Mouse (Mus musculus) midbrain, embryonic 10.5 days (tissue): ENCODE measurements around the gene Tmem184b. TPM values are rescaled to one million over a fixed set of nuclear protein-coding genes. Genes with fewer than 3 reads are reported as not detected.
A peak's percentile ranks its signal among the peaks of the same experiment; 100 is the strongest.

ENCODE experiments used
- DNase-seq: peaks from one replicate; pipeline ENCODE4 v3.0.0-alpha.2; 2017; ENCODE audit warnings: low spot score
- H3K27ac ChIP-seq: fragments of 300-500 bp; sonication (generic); replicated peaks from 2 replicates; pipeline ENCODE4 v1.5.1; 2016; ENCODE audit warnings: mild to moderate bottlenecking
- H3K27me3 ChIP-seq: fragments of 300-500 bp; sonication (generic); 2 replicates; pipeline ENCODE4 v1.6.1; 2016; ENCODE audit warnings: low read depth, mild to moderate bottlenecking; ENCODE audit not compliant: poor library complexity, severe bottlenecking
- H3K36me3 ChIP-seq: fragments of 300-500 bp; sonication (generic); 2 replicates; pipeline ENCODE4 v1.6.1; 2016; ENCODE audit warnings: mild to moderate bottlenecking, moderate library complexity
- H3K4me1 ChIP-seq: fragments of 300-500 bp; sonication (generic); 2 replicates; pipeline ENCODE4 v1.6.1; 2016
- H3K4me3 ChIP-seq: fragments of 300-500 bp; sonication (generic); 2 replicates; pipeline ENCODE4 v1.5.1; 2016; ENCODE audit warnings: mild to moderate bottlenecking, moderate library complexity
- H3K9me3 ChIP-seq: fragments of 300-500 bp; sonication (generic); replicated peaks from 2 replicates; pipeline ENCODE4 v1.6.1; 2016; ENCODE audit warnings: mild to moderate bottlenecking
- WGBS: fragments of 180-500 bp; shearing (Covaris S2); methylation state at CpG from one replicate; pipeline ENCODE4 v1.1.7; 2016; 5-methylcytosine and 5-hydroxymethylcytosine counted together
- polyA plus RNA-seq: library from polyadenylated mRNA; unstranded; fragments of >200 nt; fragmentation: Nextera tagmentation; extraction: Ambion mirVana; gene quantifications from 2 replicates; pipeline ENCODE4 v1.2.1, GENCODE M21; 2016

The Tmem184b gene
- polyA plus RNA-seq, 1 experiment from 2014 or later, result 56.3 TPM

DNA sequence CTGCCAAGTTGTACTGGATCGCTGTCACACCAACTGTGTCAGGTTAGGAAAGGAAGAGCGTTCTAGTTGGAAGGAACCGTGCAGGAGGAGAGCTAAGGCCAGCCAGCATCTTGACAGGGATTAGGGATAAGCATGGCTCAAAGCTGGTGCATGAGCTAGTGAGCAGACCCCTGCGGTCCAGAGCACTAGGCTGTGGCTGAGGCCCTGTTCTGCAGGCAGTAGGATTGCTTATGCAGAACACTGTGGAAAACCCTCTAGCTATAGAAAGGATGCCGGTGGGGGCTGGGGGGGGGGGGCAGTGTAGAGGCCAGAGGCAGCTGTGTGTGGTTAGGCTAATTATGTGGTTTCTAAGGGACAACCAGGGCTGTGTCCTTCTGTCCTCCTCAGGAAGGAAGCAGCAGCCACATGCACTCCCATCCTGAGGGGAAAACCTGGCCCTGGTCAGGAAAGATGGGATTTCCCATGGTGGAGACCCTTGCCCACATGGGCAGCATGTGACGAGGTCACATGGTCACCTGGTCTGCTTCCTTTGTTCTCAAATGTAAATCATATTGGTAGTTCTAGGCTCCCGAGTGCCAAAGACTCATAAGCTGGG is 68.2 kb downstream of the Tmem184b start:
- Histone ChIP-seq H3K4me1 (peaks cover 13% of the 10 kb centered on the region), H3K4me3 (no peak overlapping the region), H3K9me3 (no peaks in the 10 kb centered on the region), H3K36me3 (no peaks in the 10 kb centered on the region), H3K27me3 (no peaks in the 10 kb centered on the region), H3K27ac (peak overlapping the region; percentile 53)
- DNase-seq, result no peak
- 59% methylated on average over 7 of the region's 7 CpGs for WGBS

DNA sequence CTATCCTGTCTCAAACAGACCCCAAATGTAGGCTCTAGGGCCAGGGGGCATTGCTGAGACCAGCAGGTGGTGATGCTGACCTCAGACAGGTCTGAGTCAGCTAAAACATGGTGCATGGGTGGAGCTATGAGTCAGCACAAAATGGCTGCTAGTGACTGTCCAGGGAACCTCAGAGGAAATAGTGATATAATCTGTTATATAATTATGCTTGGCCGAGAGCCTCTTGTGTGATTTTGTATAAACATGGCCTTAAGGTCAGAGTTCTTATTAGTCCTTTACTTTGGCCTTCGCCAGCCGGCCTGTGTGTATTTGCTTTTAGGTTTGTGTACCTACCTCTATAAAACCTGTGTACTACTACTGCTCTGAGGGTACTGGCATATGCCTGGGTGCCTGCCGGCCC is 70.0 kb downstream of the Tmem184b start:
- WGBS, result 80% methylated on average over 4 of the region's 4 CpGs

DNA sequence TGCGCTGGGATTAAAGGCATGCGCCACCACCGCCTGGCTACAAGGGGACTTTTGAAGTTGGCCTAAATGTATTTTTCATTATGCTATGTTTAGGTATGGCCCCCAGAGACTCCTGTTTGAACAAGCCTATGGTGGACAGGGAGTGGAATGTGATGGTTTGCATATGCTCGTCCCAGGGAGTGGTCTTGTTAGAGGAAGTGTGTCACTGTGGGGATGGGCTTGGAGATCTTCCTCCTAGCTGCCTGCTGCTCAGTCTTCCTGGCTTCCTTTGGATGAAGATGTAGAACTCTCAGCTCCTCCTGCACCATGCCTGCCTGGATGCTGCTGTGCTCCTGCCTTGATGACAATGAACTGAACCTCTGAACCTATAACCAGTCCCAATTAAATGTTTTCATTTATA is 72.8 kb downstream of the Tmem184b start:
- WGBS, result 72% methylated on average over 4 of the region's 4 CpGs
- Histone ChIP-seq H3K9me3 (no peaks in the 10 kb centered on the region), H3K4me1 (peaks cover 33% of the 10 kb centered on the region), H3K27me3 (no peaks in the 10 kb centered on the region), H3K27ac (no peak overlapping the region), H3K36me3 (no peaks in the 10 kb centered on the region), H3K4me3 (no peak overlapping the region)
- DNase-seq, result no peak

More for the DNA sequence above, 70.0 kb downstream of the Tmem184b start:
- Histone ChIP-seq H3K27me3 (no peaks in the 10 kb centered on the region), H3K4me3 (no peak overlapping the region), H3K4me1 (peaks cover 13% of the 10 kb centered on the region), H3K36me3 (no peaks in the 10 kb centered on the region), H3K9me3 (no peaks in the 10 kb centered on the region), H3K27ac (no peak overlapping the region)
- DNase-seq, result no peak

DNA sequence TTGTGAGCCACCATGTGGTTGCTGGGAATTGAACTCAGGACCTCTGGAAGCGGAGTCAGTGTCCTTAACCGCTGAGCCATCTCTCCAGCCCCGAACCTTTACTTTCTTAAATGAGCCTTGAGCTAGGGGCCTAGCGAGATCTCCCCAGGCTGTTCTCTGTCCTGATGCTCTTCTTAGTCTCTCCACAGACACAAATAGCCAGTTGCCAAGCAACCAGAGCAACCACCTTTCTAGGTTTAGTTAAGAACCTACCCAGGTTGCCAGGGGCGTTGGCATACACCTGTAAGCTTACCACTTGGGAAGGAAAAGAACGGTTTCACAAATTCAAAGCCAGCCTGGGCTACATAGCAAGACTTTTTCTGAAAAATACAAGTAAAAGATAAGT is 73.4 kb downstream of the Tmem184b start:
- WGBS, result 88% methylated on average over 6 of the region's 6 CpGs
- no peaks in the 10 kb centered on the region for H3K9me3 ChIP-seq
- H3K4me3 ChIP-seq, result no peak overlapping the region
- H3K27ac ChIP-seq, result no peak overlapping the region
- no peaks in the 10 kb centered on the region for H3K27me3 ChIP-seq
- H3K36me3 ChIP-seq, result no peaks in the 10 kb centered on the region
- peaks cover 33% of the 10 kb centered on the region for H3K4me1 ChIP-seq
- no peak for DNase-seq

DNA sequence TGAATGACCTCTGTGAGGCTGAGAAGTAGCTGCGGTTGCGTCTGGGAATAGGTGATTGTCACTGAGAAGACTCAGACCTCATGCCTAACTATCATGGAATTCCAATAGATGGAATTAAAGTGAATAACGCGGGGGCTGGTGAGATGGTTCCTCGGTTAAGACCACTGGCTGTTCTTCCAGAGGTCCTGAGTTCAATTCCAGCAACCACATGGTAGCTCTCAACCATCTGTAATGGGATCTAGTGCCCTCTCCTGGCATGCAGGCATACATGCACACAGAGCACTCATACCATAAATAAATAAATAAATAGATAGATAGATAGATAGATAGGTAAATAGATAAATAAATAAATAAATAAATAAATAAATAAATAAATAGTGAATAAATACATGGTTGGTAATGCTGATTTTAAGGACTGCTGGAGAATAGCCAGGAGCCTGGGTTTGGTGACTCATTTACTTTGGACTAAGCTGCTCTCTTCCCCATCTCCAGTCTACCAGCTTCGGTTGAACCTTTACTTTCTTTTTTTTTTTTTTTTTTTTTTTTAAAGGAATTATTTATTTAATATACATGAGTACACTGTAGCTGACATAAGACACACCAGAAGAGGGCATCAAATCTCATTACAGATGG is 73.9 kb downstream of the Tmem184b start:
- H3K27ac ChIP-seq, result no peak overlapping the region
- H3K4me1 ChIP-seq, result peaks cover 32% of the 10 kb centered on the region
- 91% methylated on average over 6 of the region's 6 CpGs for WGBS
- H3K27me3 ChIP-seq, result no peaks in the 10 kb centered on the region
- H3K4me3 ChIP-seq, result no peak overlapping the region
- no peaks in the 10 kb centered on the region for H3K36me3 ChIP-seq
- no peaks in the 10 kb centered on the region for H3K9me3 ChIP-seq
- DNase-seq, result no peak

DNA sequence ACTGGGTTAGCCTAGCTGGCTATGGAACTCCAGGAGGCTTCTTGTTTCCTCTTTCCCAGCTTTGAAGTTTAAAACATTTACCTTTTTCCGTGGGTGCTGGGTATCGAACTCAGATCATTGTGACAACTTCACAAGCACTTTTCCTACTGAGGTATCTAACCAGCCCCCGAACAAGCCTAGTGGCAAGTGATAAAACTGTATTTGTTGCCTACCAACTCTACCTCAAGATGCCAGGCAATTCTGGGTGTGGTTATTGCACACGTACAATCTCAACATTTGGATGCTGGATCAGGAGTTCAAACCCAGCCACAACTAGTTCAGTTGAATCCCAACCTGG is 74.5 kb downstream of the Tmem184b start:
- Histone ChIP-seq H3K27ac (no peak overlapping the region), H3K4me1 (peaks cover 37% of the 10 kb centered on the region), H3K4me3 (peak overlapping the region; percentile 65; the same call in 1 of the 2 replicates), H3K27me3 (no peaks in the 10 kb centered on the region), H3K36me3 (no peaks in the 10 kb centered on the region), H3K9me3 (no peaks in the 10 kb centered on the region)
- WGBS, result 92% methylated on average over 4 of the region's 4 CpGs
- no peak for DNase-seq

DNA sequence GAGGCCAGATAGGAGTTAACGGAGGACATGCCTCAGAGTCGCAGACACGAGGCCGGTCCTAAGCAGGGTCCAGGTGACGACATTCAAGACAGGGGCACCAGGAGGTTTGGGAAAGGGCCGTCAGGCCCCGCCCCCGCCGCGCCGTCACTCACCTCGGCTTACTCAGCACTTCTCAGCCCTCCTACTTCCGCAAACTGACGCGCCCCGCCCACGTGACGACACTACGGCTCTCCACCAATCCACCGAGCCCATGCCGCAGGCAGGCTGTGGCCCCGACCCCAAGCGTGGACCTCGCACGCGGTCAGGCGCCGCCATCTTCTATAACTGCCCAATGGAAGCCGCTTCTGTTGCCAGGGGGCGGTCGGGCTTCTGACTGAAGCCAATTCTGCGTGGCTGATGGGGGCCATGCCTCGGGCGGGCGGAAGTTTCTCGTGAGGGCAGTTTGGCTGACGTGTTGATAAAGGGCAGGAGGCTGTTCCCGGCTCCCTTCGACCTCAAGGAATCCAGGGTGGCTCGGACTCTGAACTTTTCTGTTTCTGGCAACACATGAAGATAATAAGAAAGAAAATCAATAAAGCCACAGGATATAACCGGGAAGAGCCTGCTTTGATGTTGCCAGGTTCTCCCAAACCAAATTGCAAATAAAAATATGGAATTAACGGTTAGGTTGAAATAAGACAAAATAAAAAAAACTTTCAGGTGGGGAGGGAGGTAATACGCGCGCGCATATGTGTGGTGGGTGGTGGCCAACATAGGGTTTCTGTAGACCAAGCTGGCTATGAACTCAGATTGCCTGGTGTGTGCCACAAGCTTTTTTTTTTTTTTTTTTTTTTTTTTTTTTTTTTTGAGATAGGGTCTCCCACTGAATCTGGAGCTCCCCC is 75.1 kb downstream of the Tmem184b start, which contains the start of gene Pla2g6:
TSS of gene Pla2g6 (minus strand) at position 333 of the 881 bp plus-strand sequence.
- no peaks in the 10 kb centered on the region for H3K27me3 ChIP-seq
- DNase-seq, result peak; percentile 100
- H3K4me3 ChIP-seq, result peak within 1 kb of the TSS; percentile 65
- WGBS, result 7% methylated on average over 46 of the region's 46 CpGs
- H3K27ac ChIP-seq, result peak within 1 kb of the TSS; percentile 94
- no peaks in the 10 kb centered on the region for H3K9me3 ChIP-seq
- peaks cover 44% of the 10 kb centered on the region for H3K4me1 ChIP-seq
- no peaks in the 10 kb centered on the region for H3K36me3 ChIP-seq

DNA sequence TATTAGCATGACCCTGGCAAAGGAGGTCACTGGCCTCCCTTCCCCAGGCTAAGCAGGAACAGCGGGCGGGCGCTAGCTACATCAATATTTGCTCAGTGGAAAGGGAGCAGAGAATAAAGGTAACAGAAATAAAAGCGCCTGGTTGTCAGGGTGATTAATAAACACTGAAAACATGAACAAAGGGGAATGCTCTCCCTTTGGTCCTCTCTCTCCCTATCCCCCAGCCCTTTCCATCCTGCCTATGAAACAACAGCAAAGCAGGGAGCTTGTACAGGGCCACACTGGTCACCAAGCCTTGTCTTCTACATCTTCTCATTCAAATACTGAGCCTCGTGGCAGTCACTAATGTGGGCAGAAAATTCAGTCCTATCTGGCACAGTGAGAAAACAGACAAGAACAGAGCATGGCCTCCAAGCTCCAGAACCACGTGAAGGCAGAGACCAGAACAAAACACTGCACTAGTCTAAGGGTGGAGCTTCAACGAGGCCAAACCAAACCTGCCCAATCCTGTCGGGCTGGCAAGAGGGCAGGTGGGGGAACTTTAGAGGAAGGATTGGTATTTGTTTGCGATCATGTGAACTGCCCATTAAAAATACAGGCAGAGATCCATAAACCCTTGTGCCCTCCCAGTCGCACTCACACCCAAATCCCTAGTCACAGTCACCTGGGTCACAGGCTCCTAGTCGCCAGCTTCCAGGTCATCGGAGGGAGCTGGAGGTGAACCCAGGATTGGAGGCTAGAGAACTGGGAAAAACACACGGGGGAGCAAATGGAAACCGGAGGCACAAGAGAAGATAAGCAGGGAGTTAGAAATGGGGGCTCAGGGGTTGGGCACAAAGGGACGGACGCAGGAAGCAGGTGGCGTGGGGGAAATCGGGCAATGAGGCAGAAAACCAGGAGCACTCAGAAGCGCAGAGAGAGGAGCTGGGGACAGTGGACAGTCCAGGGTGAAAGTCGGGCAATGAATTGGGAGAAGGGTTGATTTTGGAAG is 76.1 kb downstream of the Tmem184b start:
- Histone ChIP-seq H3K27me3 (no peaks in the 10 kb centered on the region), H3K4me3 (peak overlapping the region; percentile 65), H3K27ac (peak overlapping the region; percentile 94), H3K36me3 (no peaks in the 10 kb centered on the region), H3K9me3 (no peaks in the 10 kb centered on the region), H3K4me1 (peaks cover 51% of the 10 kb centered on the region)
- 10% methylated on average over 20 of the region's 20 CpGs for WGBS
- peak; percentile 61 for DNase-seq

DNA sequence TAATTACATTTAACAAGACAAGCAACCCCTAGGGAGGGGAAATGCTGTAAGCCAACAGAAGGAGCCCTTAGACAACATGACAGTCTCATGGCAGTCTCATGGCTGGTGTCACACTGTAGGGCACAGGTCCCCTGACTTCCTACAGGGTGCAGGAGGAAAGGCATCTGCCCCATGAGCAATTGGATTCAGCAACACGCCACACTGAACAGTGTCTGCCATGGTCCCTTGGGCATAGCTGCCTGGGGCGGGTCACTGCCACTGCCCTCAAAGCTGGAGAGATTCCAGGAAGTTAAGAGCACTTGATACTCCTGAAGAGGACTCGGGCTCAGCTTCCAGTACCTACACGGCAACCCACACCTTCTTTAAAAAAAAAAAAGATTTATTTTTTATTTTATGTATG is 77.1 kb downstream of the Tmem184b start:
- Histone ChIP-seq H3K27ac (peak overlapping the region; percentile 94; the same call in 1 of the 2 replicates), H3K9me3 (no peaks in the 10 kb centered on the region), H3K36me3 (no peaks in the 10 kb centered on the region), H3K4me1 (peaks cover 51% of the 10 kb centered on the region), H3K4me3 (peak overlapping the region; percentile 65; the same call in 1 of the 2 replicates), H3K27me3 (no peaks in the 10 kb centered on the region)
- WGBS, result 80% methylated on average over 4 of the region's 4 CpGs
- DNase-seq, result no peak

DNA sequence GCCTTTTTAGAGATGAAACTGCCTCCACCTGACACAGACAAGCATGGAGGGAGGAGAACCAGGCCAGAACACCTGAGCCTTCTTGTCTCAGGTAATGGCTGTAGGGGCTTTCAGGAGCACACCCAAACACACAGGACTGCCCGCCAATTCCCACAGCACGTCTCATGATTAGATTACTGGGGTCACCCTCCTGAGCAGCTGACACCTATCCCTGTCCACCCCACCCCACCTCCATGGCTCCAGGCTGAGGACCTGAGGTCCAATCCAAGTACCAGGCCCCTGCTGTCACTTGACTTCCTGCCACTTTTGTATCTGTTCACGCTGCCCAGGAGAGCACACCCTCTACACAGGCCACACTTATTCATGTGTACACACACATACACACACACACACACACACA is 77.6 kb downstream of the Tmem184b start:
- peaks cover 51% of the 10 kb centered on the region for H3K4me1 ChIP-seq
- H3K27ac ChIP-seq, result 0 out of 2 replicates have a peak overlapping the region, but pooled peaks have one; percentile 94
- 79% methylated on average over 3 of the region's 3 CpGs for WGBS
- H3K4me3 ChIP-seq, result no peak overlapping the region
- no peak for DNase-seq
- H3K36me3 ChIP-seq, result no peaks in the 10 kb centered on the region
- no peaks in the 10 kb centered on the region for H3K27me3 ChIP-seq
- H3K9me3 ChIP-seq, result no peaks in the 10 kb centered on the region

DNA sequence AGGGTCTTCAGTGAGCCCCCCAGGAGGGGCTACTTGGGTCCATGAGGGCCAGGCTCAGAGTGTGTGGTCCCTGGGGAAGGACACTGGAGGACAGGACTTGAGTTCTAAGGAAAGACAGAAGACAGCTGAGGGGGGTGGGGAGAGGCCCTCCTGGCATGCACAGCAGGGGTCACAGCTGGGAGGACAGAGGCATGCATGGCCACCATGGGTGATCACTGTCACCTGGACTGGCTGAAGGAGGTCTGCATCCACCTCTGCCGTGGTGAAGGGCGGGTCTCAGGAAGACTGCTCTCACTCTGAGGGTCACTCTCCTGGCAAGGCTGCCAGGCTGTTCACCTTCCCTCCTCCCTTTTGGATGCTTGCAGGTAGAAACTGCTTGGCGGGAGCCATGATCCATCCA is 79.0 kb downstream of the Tmem184b start:
- Histone ChIP-seq H3K27me3 (no peaks in the 10 kb centered on the region), H3K9me3 (no peaks in the 10 kb centered on the region), H3K4me3 (no peak overlapping the region), H3K36me3 (no peaks in the 10 kb centered on the region), H3K27ac (peak overlapping the region; percentile 57), H3K4me1 (peaks cover 51% of the 10 kb centered on the region)
- DNase-seq, result no peak
- WGBS, result 91% methylated on average over 3 of the region's 3 CpGs

DNA sequence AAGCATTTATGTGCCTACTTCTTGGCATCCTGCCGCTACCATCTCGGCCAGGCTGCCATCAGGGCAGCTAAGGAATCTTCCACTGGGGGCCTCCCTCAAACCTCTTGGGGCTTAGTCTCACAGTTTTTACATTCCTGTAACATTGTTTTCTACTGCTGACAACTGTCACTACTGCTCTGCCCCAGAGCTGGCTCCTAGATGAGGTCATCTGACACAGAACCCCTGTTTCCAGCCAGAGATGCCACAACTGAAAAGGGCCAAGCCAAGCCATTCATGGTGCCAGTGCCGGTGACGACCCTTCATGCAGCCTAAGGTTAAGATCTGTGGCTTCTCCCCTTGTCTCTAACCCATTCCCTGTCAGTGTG is 79.6 kb downstream of the Tmem184b start:
- no peak for DNase-seq
- peaks cover 51% of the 10 kb centered on the region for H3K4me1 ChIP-seq
- H3K4me3 ChIP-seq, result no peak overlapping the region
- H3K36me3 ChIP-seq, result no peaks in the 10 kb centered on the region
- H3K27me3 ChIP-seq, result no peaks in the 10 kb centered on the region
- 87% methylated on average over 4 of the region's 4 CpGs for WGBS
- H3K27ac ChIP-seq, result peak overlapping the region; percentile 57; the same call in 1 of the 2 replicates
- H3K9me3 ChIP-seq, result no peaks in the 10 kb centered on the region
